Mouse (Mus musculus) lung, adult 2 months (tissue): ENCODE data around the gene Dnajc12.

Experiments
- CTCF ChIP-seq: fragments of 200-500 bp; IDR thresholded peaks from 2 replicates; pipeline ENCODE4 v1.5.1; 2011; ENCODE audit warnings: mild to moderate bottlenecking, low read length, control low read depth; ENCODE audit not compliant: insufficient read depth
- POLR2A ChIP-seq: fragments of 200-500 bp; IDR thresholded peaks from 2 replicates; pipeline ENCODE4 v1.6.1; 2011; ENCODE audit warnings: low read depth, mild to moderate bottlenecking, control low read depth, low read length, borderline replicate concordance; ENCODE audit errors: extremely low read depth

DNA sequence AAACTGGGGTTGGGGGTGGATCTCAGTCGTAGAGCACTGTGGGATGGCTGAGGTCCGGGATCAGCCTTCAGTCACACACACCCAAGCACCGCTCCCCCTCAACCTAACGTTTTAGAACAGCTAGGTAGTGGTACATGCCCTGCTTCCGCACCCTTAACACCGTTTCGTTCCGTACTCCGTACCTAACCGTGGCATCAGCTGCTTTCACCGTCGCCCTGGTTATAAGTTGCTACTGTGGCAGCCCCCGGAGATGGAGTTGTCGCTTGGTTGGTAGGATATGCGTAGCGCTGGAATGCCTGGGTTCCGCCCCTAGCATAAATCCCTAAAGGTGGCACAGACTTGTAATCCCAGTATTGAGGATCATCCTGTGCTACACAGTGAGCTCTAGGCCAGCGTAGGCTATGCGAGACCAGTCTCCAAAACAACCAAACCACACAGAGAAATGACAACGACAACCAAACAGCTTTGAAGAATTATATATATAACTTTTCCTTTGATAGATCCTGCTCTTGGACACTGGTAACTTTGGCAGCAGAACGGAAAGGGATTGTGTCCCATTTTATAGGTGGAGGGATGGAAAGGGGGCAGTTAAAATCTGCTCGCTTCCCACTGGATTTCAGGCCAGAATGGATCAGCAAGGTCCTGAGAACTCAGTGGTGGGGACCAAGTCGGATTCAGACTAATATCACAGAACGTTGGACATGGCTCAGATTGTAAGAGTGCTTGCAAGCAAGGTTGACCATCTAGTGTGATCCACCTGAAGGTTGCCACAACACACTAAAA, 554 bp upstream of the Dnajc12 start, which contains the start of gene Sirt1:
- no peak for TF ChIP-seq CTCF
- TF ChIP-seq POLR2A: no peak
